Mouse (Mus musculus): Measurements from ENCODE around the gene Tcp11l2.

The Tcp11l2 gene

DNA sequence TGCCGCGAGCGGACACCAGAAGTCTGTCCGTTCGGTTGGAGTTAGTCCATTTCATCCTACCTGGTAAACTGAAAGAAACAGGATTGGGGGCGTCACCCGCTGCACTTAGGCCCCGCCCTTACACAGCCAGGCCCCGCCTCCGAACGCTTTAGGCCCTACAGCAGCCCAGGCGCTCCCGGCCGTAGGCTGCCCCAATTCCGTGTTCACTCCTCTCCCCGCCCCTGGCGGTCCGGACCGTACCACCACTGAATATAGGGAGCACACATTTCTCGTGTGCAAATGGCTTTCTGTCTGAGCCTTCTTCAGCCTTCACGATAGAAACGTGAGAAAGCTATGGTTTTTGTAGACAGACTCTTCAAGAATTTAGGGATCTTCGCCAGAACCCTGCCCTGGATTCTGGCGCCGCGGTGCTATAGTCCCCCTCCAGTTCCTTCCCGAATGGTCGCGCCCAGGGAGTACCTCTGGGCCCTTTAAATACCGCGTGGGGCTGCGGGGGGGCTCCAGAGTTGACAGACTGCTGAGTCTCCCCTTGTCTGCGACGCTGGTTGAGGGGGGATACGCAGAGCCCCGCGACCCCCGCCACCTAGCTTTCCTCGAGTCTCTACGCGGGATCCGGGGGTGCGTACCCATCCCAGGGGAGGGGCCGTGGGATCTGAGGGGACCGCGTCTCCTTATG, at the start of gene Tcp11l2:
Gene Tcp11l2 (plus strand): TSS at position 232 of the 676 bp plus-strand sequence.
- peak; percentile 97 for DNase-seq

GRCm38 (mm10) chr10:84527070-84527469, 49.4 kb upstream of the Tcp11l2 start:
- no peak for DNase-seq

DNA sequence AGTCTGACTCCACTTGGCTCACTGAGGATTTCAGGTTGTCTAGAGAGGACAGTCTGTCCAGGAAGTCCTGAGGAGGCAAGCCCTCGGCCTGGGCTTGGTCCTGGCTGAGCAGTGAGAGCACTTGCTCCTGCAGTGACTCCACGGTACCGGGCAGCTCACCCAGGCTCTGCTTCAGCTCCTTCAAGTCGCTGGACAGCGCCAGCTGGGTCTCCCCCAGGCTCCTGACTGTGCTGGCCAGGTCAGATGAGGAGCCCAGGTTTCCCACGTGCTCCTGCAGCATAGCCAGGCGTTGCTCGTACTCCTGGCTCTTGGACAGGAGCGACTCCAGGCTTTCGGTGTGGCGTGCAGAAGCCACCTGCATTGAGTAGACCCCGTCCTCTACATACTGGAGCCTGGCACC, 48.8 kb upstream of the Tcp11l2 start:
- no peak for DNase-seq

DNA sequence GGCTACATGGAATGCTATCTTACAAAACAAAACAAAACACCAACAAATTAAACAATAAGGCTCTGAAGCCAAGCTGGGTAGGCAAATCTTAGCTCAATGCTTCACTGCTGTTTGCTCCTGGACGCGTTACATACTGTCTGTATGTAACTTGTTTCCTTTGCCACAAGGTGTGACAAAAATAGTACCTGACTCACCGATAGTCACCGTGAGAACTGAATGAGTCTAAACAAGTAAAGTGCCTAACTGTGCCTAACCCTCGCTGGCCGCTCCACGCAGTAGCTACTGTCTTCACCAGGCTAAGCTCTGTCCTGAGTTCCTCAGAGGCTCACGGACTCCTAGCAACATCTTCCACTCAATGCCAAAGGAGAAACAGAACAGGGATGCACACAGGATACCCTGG, 46.0 kb upstream of the Tcp11l2 start:
- no peak for DNase-seq

DNA sequence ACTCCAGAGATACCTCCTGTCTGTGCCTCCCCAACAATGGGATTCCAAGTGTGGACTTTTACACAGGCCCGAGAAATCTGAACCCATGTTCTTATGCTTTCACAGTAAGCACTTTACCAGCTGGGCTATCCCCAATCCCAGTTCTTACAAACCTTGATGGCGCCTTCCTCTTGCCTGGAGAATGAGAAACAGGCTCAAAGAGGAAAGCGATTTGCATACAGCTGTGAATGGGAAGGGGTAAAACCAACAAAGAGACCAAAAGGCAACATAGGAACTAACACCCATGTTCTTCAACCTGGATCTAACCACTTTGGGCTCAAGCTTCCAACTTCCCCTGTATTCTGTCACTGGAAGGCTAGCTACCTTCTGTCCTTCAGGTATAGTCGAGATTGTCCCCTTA, 44.9 kb upstream of the Tcp11l2 start:
- DNase-seq: no peak

GRCm38 (mm10) chr10:84532191-84532889, 44.1 kb upstream of the Tcp11l2 start:
- DNase-seq: no peak

GRCm38 (mm10) chr10:84532911-84533882, 43.2 kb upstream of the Tcp11l2 start:
- peak; percentile 93 for DNase-seq

- DNase-seq: peak; percentile 88
Measured at GRCm38 (mm10) chr10:84533912-84534671, 42.3 kb upstream of the Tcp11l2 start, which contains the start of gene Ckap4. Gene Ckap4, minus strand, starts transcription at chr10:84534062.

GRCm38 (mm10) chr10:84535458-84535857, 41.0 kb upstream of the Tcp11l2 start:
- DNase-seq: no peak

DNA sequence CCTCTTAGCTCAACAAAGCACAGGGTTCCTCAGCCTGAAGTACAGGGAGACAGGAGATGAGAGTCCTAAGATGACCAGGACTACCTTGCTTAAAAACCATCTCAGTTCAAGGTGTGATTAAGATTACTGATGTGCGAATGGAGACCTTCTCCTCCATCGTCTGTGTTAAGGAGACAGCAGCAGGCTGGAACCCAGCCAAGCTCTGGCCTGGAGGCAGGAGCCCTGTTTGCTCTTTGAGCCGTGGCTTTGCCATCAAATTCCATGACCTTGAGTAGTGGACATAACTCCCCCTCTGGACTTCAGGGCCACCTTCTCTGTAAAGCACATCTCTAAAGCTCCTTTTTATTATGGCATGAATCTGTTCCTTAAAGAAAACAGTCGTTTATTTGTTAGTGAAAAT, 40.6 kb upstream of the Tcp11l2 start:
- peak; percentile 45 for DNase-seq

GRCm38 (mm10) chr10:84539651-84540050, 36.8 kb upstream of the Tcp11l2 start:
- no peak for DNase-seq

GRCm38 (mm10) chr10:84542802-84543658, 33.4 kb upstream of the Tcp11l2 start:
- DNase-seq: no peak

DNA sequence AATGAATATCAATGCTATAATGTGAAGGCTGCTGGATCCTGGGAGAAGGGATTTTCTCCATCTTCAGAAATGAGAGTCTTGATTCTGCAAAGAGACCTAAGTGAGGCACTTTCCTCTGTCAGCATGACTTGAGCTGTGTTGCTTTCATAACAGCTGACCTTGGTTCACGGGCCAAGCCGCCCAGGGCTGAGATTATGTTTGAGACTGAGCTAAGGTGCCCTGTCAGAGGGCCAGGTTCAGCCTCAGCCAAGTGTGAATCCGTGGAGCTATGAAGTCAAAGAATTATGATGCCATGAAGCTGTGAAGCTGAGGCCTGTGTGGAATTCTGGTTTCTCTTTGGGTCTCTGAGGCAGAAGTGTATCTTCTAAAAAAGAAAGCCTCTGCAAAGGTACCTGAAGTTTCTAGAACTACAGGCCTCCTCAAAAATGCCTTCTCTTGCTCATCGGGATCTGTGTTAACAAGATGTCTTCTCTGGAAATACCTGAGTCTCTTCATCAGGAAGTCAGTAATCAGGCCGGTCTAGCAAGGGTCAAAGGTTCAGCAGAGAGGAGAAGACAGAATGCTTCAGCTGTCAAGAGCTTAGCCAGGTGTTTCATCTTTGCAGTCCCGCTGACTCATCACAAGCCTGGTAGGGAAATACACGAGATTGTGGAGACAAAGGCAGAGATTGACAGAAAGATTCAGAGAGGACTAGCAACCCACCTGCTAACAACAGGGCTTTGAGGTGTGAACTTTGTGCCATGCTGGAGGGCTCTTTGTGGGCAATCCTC, 31.4 kb upstream of the Tcp11l2 start:
- DNase-seq: no peak

- DNase-seq: no peak
Measured at GRCm38 (mm10) chr10:84549146-84549919, 27.1 kb upstream of the Tcp11l2 start.

DNA sequence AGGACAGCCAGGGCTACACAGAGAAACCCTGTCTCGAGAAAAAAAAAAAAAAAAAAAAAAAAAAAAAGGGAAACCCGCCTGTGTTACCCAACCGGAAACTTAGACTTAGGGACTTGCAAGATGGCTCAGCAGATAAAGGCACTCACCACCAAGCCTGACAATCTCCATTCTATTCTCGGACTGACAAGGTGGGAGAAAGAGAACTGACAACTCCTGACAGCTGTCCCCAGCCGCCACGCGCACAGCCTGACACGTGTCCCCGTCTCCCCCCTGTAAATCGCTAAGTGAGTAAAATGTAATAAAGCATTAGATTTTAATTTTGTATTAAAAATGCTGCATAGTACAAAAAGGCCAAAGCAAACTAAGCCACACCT, 26.5 kb upstream of the Tcp11l2 start:
- no peak for DNase-seq

DNA sequence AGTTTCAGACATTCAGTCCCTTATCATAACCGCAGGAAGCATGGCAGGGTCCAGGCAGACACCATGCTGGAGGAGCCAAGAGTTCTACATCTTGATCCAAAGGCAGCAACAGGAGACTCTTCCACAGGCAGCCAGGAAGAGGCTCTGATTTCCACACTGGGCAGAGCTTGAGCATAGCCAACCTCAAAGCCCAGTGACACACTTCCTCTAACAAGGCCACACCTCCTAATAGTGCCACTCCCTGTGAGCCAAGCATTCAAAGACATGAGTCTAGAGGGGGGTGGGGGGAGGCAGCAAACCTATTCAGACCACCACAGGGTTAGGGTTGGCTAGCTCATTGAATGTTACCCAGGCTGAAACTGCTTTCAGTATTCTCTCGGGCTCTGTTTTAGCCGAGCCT, 24.6 kb upstream of the Tcp11l2 start:
- DNase-seq: no peak

DNA sequence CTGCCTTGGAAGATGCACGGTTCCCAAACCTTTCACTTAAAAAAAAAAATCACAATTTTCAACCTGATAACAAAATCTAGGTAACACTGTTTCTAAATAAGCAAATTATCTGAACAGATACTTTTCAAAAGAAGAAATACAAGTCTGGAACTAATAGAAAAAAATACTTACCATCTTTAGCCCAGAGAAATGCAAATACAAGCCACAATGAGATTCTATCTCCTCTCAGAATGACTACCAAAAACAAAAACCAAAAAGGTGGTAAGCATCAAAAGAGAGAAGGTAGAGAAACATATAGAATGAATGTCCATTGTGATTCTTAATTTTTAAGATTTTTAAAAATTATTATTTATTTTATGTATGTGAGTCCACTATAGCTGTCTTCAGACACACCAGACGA, 23.9 kb upstream of the Tcp11l2 start:
- no peak for DNase-seq

- DNase-seq: no peak
Measured at GRCm38 (mm10) chr10:84554291-84555009, 22.0 kb upstream of the Tcp11l2 start.

GRCm38 (mm10) chr10:84556120-84556519, 20.3 kb upstream of the Tcp11l2 start:
- no peak for DNase-seq

Measured in retina, postnatal 1 day (tissue).